ENCODE assay signal across 9 mouse cellular contexts in the genomic region with DNA sequence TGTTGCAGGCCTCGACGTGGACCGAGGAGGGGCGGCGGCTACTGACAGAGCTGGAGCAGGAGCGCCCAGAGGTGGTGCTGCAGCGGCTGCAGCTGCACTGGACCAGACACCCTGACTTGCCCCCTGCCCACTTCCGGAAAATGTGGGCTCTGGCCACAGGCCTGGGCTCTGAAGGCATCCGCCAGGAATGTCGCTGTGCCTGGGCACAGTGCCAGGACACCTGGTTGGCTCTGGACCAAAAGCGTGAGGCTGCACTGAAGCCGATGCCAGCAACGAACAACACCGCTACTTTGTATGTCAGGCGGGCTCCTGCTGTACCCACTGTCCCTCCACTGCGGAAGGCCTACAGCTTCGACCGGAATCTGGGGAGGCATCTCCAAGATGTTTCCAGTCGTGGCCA. TPM values are rescaled to one million over a fixed set of nuclear protein-coding genes. Genes with fewer than 3 reads are reported as not detected.
DNase-seq lines count a peak whose midpoint lies in the region; ATAC-seq and TF ChIP-seq lines count a peak whose summit lies in the region.
"Had no signal": no experiment of that assay in that cellular context is flagged by ENCODE, and none has a peak within 500 bp of the region (broad histone marks: within the 10 kb centered on the region; RNA-seq: fewer than 3 reads in every experiment).

No protein-coding gene starts in this region.

- H3K4me1 ChIP-seq in liver, postnatal 0 days (ENCODE audit: insufficient read depth), result peaks cover 5% of the 10 kb centered on the region; the same call in 1 of the 2 replicates
- H3K4me1 ChIP-seq in liver, embryonic 11.5 days (replicated peaks; ENCODE audit: control insufficient read depth, insufficient read depth, low read length), result no peaks in the 10 kb centered on the region
- peaks cover 10% of the 10 kb centered on the region; the same call in 1 of the 2 replicates for H3K4me1 ChIP-seq in hindbrain, postnatal 0 days (ENCODE audit: insufficient read depth, low read length)

- no peak overlapping the region for H3K27ac ChIP-seq in liver, postnatal 0 days (ENCODE audit: low read depth)
- no peak overlapping the region for H3K27ac ChIP-seq in liver, embryonic 11.5 days (ENCODE audit: low read depth, low read length)
- no peak overlapping the region; the same call in 1 of the 2 replicates for H3K27ac ChIP-seq in hindbrain, postnatal 0 days

- no peak overlapping the region for H3K4me2 ChIP-seq in liver, postnatal 0 days (ENCODE audit: low read depth, low read length)
- no peak overlapping the region for H3K4me2 ChIP-seq in liver, embryonic 11.5 days
- H3K4me2 ChIP-seq in hindbrain, postnatal 0 days (ENCODE audit: low read depth, low read length), result no peak overlapping the region

- H3K9ac ChIP-seq in liver, postnatal 0 days (replicated peaks), result no peak overlapping the region
- no peak overlapping the region for H3K9ac ChIP-seq in liver, embryonic 11.5 days (ENCODE audit: low read depth, low read length)
- no peak overlapping the region for H3K9ac ChIP-seq in hindbrain, postnatal 0 days (replicated peaks; ENCODE audit: low read length)

- no peak for ATAC-seq in liver, postnatal 0 days
- ATAC-seq in liver, embryonic 11.5 days (replicated peaks; ENCODE audit: low FRiP score), result no peak
- ATAC-seq in hindbrain, postnatal 0 days, result peak; percentile 48

- no peak overlapping the region for H3K4me3 ChIP-seq in liver, postnatal 0 days (ENCODE audit: low read depth, low read length)
- no peak overlapping the region for H3K4me3 ChIP-seq in liver, embryonic 11.5 days (ENCODE audit: low read depth, low read length)
- no peak overlapping the region for H3K4me3 ChIP-seq in hindbrain, postnatal 0 days (ENCODE audit: low read length)

- H3K9me3 ChIP-seq in liver, postnatal 0 days (ENCODE audit: low read length), result no peaks in the 10 kb centered on the region
- no peaks in the 10 kb centered on the region for H3K9me3 ChIP-seq in liver, embryonic 11.5 days (ENCODE audit: control insufficient read depth, low read length)
- H3K9me3 ChIP-seq in hindbrain, postnatal 0 days (ENCODE audit: low read length), result no peaks in the 10 kb centered on the region

- no peaks in the 10 kb centered on the region for H3K36me3 ChIP-seq in liver, postnatal 0 days (replicated peaks; ENCODE audit: insufficient read depth, low read length)
- no peaks in the 10 kb centered on the region for H3K36me3 ChIP-seq in liver, embryonic 11.5 days (ENCODE audit: control insufficient read depth, insufficient read depth, low read length)
- H3K36me3 ChIP-seq in hindbrain, postnatal 0 days (ENCODE audit: insufficient read depth, low read length), result no peaks in the 10 kb centered on the region

- no peaks in the 10 kb centered on the region for H3K27me3 ChIP-seq in liver, postnatal 0 days (ENCODE audit: insufficient read depth, low read length)
- H3K27me3 ChIP-seq in liver, embryonic 11.5 days (replicated peaks; ENCODE audit: control insufficient read depth, insufficient read depth, low read length), result no peaks in the 10 kb centered on the region
- no peaks in the 10 kb centered on the region for H3K27me3 ChIP-seq in hindbrain, postnatal 0 days (ENCODE audit: insufficient read depth, low read length)

- TF ChIP-seq CTCF in liver, postnatal 0 days (IDR thresholded peaks at IDR 0.05; ENCODE audit: low read depth), result no peak
- no peak for TF ChIP-seq CTCF in hindbrain, postnatal 0 days (IDR thresholded peaks at IDR 0.05; ENCODE audit: low read depth)

- peak; percentile 88 to 93 for DNase-seq in cerebellum, postnatal 10 days
- DNase-seq in cerebellum, adult 8-10 months, result no peak
- DNase-seq in liver, postnatal 0 days, result peak; percentile 68
- DNase-seq in liver, embryonic 11.5 days (ENCODE audit: low spot score), result no peak
- DNase-seq in hindbrain, postnatal 0 days (ENCODE audit: low spot score), result peak; percentile 68
- peak; percentile 79 for DNase-seq in lung, postnatal 10 days
- no peak for DNase-seq in embryo, embryonic 10.5 days (ENCODE audit: low spot score)
- no peak for DNase-seq in spleen, postnatal 36 days (ENCODE audit: low spot score in 2 of 2)

- WGBS in liver, postnatal 0 days (ENCODE audit: insufficient replicate concordance), result 67% methylated on average over 19 of the region's 19 CpGs
- WGBS in liver, embryonic 11.5 days, result 71% methylated on average over 19 of the region's 19 CpGs
- 38% methylated on average over 19 of the region's 19 CpGs for WGBS in hindbrain, postnatal 0 days

- TF ChIP-seq EP300 in liver, postnatal 0 days (IDR thresholded peaks at IDR 0.05; ENCODE audit: low read depth), result no peak

RNA-seq across cellular contexts. Expression of a gene that starts 5.6 kb away (rescaled TPM):
- not detected in 2 replicates for polyA plus RNA-seq in liver, postnatal 0 days (2015; fragmentation: Nextera tagmentation; extraction: Ambion mirVana)
- 0.30 TPM in 1 of 2 replicates, not detected in the other for polyA plus RNA-seq in liver, embryonic 11.5 days (2014; fragmentation: Nextera tagmentation; extraction: Ambion mirVana)
- total RNA-seq in hindbrain, postnatal 0 days (2014; rRNA removed), result 6.3 and 7.3 TPM in 2 replicates
- polyA plus RNA-seq in hindbrain, postnatal 0 days (2015; fragmentation: Nextera tagmentation; extraction: Ambion mirVana), result 1.3 and 1.6 TPM in 2 replicates
- polyA plus RNA-seq: liver, embryonic 16.5 days had no signal

RNA-seq across cellular contexts. Expression of a gene that starts 30.0 kb away (rescaled TPM):
- polyA plus RNA-seq in liver, postnatal 0 days (2015; fragmentation: Nextera tagmentation; extraction: Ambion mirVana), result 0.09 and 0.16 TPM in 2 replicates
- polyA plus RNA-seq in liver, embryonic 11.5 days (2014; fragmentation: Nextera tagmentation; extraction: Ambion mirVana), result 1.5 and 1.6 TPM in 2 replicates
- 24.2 and 28.6 TPM in 2 replicates for total RNA-seq in hindbrain, postnatal 0 days (2014; rRNA removed)
- 10.3 and 10.6 TPM in 2 replicates for polyA plus RNA-seq in hindbrain, postnatal 0 days (2015; fragmentation: Nextera tagmentation; extraction: Ambion mirVana)

RNA-seq across cellular contexts. Expression of a gene that starts 30.9 kb away (rescaled TPM):
- polyA plus RNA-seq in liver, postnatal 0 days (2015; fragmentation: Nextera tagmentation; extraction: Ambion mirVana), result 0.70 and 0.82 TPM in 2 replicates
- polyA plus RNA-seq in liver, embryonic 11.5 days (2014; fragmentation: Nextera tagmentation; extraction: Ambion mirVana), result 2.3 and 3.1 TPM in 2 replicates
- total RNA-seq in hindbrain, postnatal 0 days (2014; rRNA removed), result 3.1 and 3.2 TPM in 2 replicates
- polyA plus RNA-seq in hindbrain, postnatal 0 days (2015; fragmentation: Nextera tagmentation; extraction: Ambion mirVana), result 0.45 and 1.1 TPM in 2 replicates

RNA-seq across cellular contexts. Expression of a gene that starts 34.6 kb away (rescaled TPM):
- not detected in 2 replicates for polyA plus RNA-seq in liver, postnatal 0 days (2015; fragmentation: Nextera tagmentation; extraction: Ambion mirVana)
- not detected in 2 replicates for polyA plus RNA-seq in liver, embryonic 11.5 days (2014; fragmentation: Nextera tagmentation; extraction: Ambion mirVana)
- total RNA-seq in hindbrain, postnatal 0 days (2014; rRNA removed), result 0.11 and 0.16 TPM in 2 replicates
- polyA plus RNA-seq in hindbrain, postnatal 0 days (2015; fragmentation: Nextera tagmentation; extraction: Ambion mirVana), result 0.09 and 0.15 TPM in 2 replicates
- polyA plus RNA-seq: liver, embryonic 16.5 days had no signal

RNA-seq across cellular contexts. Expression of a gene that starts 34.7 kb away (rescaled TPM):
- 0.09 and 0.11 TPM in 2 replicates for polyA plus RNA-seq in liver, postnatal 0 days (2015; fragmentation: Nextera tagmentation; extraction: Ambion mirVana)
- polyA plus RNA-seq in liver, embryonic 11.5 days (2014; fragmentation: Nextera tagmentation; extraction: Ambion mirVana), result 0.19 TPM in 1 of 2 replicates, not detected in the other
- 0.68 and 1.7 TPM in 2 replicates for total RNA-seq in hindbrain, postnatal 0 days (2014; rRNA removed)
- 0.50 and 0.66 TPM in 2 replicates for polyA plus RNA-seq in hindbrain, postnatal 0 days (2015; fragmentation: Nextera tagmentation; extraction: Ambion mirVana)

Comparison
In these comparisons a context has a peak if more than half of its experiments do, and no peak if none do; other contexts are left out.
1. DNase-seq: peak in cerebellum, postnatal 10 days (2 of 2), liver, postnatal 0 days (single experiment), hindbrain, postnatal 0 days (single experiment) and lung, postnatal 10 days (single experiment); none in cerebellum, adult 8-10 months (single experiment), liver, embryonic 11.5 days (single experiment), embryo, embryonic 10.5 days (single experiment) and spleen, postnatal 36 days (0 of 2).